Mouse (Mus musculus) thymus, postnatal 0 days (tissue): ENCODE measurements around the gene Calml4. TPM values are rescaled to one million over a fixed set of nuclear protein-coding genes. Genes with fewer than 3 reads are reported as not detected.

Source experiments
- DNase-seq: peaks from one replicate; pipeline ENCODE4 v3.0.0-alpha.2; 2015; ENCODE audit warnings: low spot score
- polyA plus RNA-seq: library from polyadenylated mRNA; unstranded; fragments of >200 nt; fragmentation: Nextera tagmentation; extraction: Ambion mirVana; gene quantifications from 2 replicates; pipeline ENCODE4 v1.2.1, GENCODE M21; 2015

The Calml4 gene
- polyA plus RNA-seq, 1 experiment from 2014 or later: 5.5 TPM

- no peak for DNase-seq
Observed at GRCm38 (mm10) chr9:62894486-62894885, 36.6 kb downstream of the Calml4 start.

DNA sequence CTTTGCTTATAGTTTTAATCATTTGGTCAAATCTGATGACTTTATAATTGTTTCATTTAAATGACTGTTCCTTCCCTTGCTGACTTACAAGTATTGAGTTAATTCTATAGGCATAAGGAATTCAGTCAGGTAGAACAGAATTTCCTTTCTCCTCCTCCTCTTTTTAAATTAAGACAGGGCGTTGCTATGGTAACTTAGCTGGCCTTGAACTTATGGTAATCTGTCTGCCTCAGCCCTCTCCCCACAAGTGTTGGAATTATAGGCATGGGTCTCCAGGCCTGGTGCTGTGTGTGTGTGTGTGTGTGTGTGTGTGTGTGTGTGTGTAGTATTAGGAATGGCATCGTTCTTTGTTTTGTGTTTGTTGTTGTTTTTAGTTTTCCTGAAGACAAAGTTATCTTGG is 43.9 kb downstream of the Calml4 start:
- DNase-seq: no peak

- DNase-seq: no peak
Observed at GRCm38 (mm10) chr9:62903841-62904240, 46.0 kb downstream of the Calml4 start.

DNA sequence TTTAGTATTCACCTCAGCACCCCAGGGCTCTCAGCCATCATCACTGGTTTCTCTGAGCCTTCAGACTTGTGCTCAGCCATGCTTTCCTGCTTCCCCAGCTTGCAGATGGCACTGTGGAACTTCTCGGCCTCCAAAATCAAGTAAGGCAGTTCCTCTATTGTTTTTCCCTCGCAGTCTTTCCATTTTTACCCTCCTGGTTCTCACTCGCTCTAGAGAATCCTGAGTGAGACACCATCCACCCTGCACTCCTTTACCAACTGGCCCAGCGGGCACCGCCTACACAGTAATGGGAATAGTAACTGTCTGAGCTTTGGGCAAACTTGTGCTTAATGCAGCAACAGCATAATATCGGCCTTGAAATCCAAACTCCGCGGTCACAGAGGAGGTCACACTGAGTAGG is 47.2 kb downstream of the Calml4 start:
- no peak for DNase-seq

DNA sequence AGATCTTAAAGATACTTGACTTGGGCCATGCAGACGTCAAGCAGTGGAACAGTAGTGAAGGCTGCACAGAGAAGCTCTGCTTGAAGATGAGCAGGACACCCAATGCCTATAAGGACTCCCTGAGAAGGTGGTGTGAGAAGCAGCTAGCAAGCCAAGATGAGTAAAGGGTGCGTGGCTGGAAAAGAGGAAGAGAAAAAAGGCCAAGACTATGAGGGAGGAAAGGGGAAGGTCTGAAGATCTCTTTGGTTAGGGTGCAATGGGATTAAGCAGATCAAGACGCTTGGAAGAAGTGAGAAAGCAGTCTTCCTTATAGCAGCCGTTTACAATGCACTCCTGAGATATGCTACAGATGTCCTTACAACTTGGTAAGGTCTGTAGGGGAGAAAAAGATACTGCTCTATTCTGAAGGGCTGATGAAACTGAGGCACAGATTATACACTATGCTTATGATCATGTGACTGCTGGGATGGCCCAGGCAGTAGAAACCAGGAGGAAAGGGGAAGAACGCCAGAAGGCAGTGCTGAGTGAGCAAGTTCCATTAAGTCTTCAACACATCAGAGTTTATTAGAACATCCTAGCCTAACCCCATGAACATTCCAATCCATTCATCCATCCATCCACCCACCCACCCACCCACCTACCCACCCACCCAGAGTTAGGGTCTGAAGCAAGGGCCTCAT is 55.6 kb downstream of the Calml4 start:
- DNase-seq: no peak

- DNase-seq: no peak
Observed at GRCm38 (mm10) chr9:62917059-62917458, 59.2 kb downstream of the Calml4 start.

- peak; percentile 25 for DNase-seq
Observed at GRCm38 (mm10) chr9:62920877-62921276, 63.0 kb downstream of the Calml4 start.

- DNase-seq: no peak
Observed at GRCm38 (mm10) chr9:62924886-62925610, 67.2 kb downstream of the Calml4 start.

Other genes starting within 250 kb of the Calml4 start
- 0.04 and 0.06 TPM in 2 replicates for gene Itga11, start 180.3 kb upstream of the Calml4 start, polyA plus RNA-seq
- gene Fem1b, start 46.1 kb upstream of the Calml4 start, polyA plus RNA-seq: 11.3 and 11.6 TPM in 2 replicates
- 23.1 and 26.7 TPM in 2 replicates for gene Cln6, start 19.3 kb upstream of the Calml4 start, polyA plus RNA-seq
- 53.0 and 57.8 TPM in 2 replicates for gene Pias1, start 129.8 kb downstream of the Calml4 start, polyA plus RNA-seq